Comparison of ENCODE assay signal across 23 mouse cellular contexts in the genomic region with DNA sequence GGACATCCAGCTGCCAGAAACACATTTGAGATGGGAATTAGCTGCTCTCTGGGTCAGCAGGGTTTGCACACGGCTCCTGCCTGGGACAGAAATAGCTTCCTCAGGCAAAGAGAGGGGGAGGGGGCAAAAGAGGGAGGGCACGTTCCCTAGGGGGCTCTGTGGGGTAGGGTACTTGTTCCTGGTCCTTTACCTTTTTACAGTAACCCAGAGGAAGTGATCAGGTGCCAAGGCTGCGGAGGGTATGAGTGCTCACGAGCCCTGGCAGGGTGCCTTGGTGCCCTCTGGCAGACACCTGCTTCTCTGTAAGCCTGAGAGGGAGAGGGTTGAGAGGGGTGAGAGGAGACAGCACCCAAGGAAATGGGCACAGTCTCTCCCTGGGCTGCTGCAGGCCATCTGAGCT. TPM values are rescaled to one million over a fixed set of nuclear protein-coding genes. Genes with fewer than 3 reads are reported as not detected.
A peak's percentile ranks its signal among the peaks of the same experiment; 100 is the strongest.
DNase-seq lines count a peak whose midpoint lies in the region; ATAC-seq and TF ChIP-seq lines count a peak whose summit lies in the region.
"Had no signal": no experiment of that assay in that cellular context is flagged by ENCODE, and none has a peak within 500 bp of the region (broad histone marks: within the 10 kb centered on the region; RNA-seq: fewer than 3 reads in every experiment).

No protein-coding gene starts in this region.

- DNase-seq in cerebellum, adult 2 months, result peak; percentile 36 to 41
- no peak for DNase-seq in cerebellum, adult 11 months
- DNase-seq in heart, adult 11 months, result peak; percentile 93
- DNase-seq in brain, embryonic 14.5 days (ENCODE audit: low read depth), result peak; percentile 8
- DNase-seq in heart, postnatal 10 days, result peak; percentile 50 to 62
- no peak for DNase-seq in urinary bladder, postnatal 14 days (ENCODE audit: low spot score)
- DNase-seq in spleen, adult 18-20 months, result no peak
- DNase-seq: adrenal gland, adult 2 months; kidney, adult 8-10 months; kidney, postnatal 25 days; lung, postnatal 14 days; right cerebral cortex, postnatal 25 days; thymus, postnatal 25 days had no signal

- H3K4me2 ChIP-seq in heart, embryonic 11.5 days, result no peak overlapping the region
- H3K4me2 ChIP-seq: limb, embryonic 13.5 days; liver, embryonic 15.5 days had no signal

- no peak overlapping the region for H3K9ac ChIP-seq in heart, embryonic 11.5 days (ENCODE audit: low read depth, low read length)
- H3K9ac ChIP-seq: limb, embryonic 13.5 days; liver, embryonic 15.5 days had no signal

- H3K9me3 ChIP-seq in heart, embryonic 11.5 days (replicated peaks; ENCODE audit: control insufficient read depth, low read length), result no peaks in the 10 kb centered on the region
- H3K9me3 ChIP-seq: forebrain, embryonic 10.5 days; limb, embryonic 13.5 days; liver, embryonic 15.5 days had no signal

- intact Hi-C loops in heart, postnatal 10 days (cut with DNase I), result no loop called here

- no peak for TF ChIP-seq POLR2A in cerebellum, adult 2 months (IDR thresholded peaks at IDR 0.05; ENCODE audit: borderline replicate concordance, insufficient read depth, low read length)
- TF ChIP-seq POLR2A in brain, embryonic 14.5 days (IDR thresholded peaks at IDR 0.05; ENCODE audit: borderline replicate concordance, extremely low read depth, insufficient read depth, insufficient read length, poor library complexity, severe bottlenecking), result no peak

- H3K36me3 ChIP-seq in heart, embryonic 11.5 days (ENCODE audit: control insufficient read depth, insufficient read depth, low read length), result no peaks in the 10 kb centered on the region
- H3K36me3 ChIP-seq: forebrain, embryonic 10.5 days; limb, embryonic 13.5 days; liver, embryonic 15.5 days had no signal

- H3K27ac ChIP-seq in cerebellum, adult 2 months (ENCODE audit: insufficient read depth, low read length), result no peak overlapping the region
- no peak overlapping the region for H3K27ac ChIP-seq in heart, embryonic 11.5 days (ENCODE audit: low read depth, low read length)
- H3K27ac ChIP-seq: forebrain, embryonic 10.5 days; limb, embryonic 13.5 days; liver, embryonic 15.5 days had no signal

- ATAC-seq in heart, embryonic 11.5 days (replicated peaks; ENCODE audit: insufficient number of reproducible peaks, low FRiP score, low TSS enrichment), result no peak
- ATAC-seq: midbrain, embryonic 16.5 days had no signal

- peaks cover 9% of the 10 kb centered on the region for H3K4me1 ChIP-seq in cerebellum, adult 2 months (ENCODE audit: control insufficient read depth, insufficient read depth, low read length)
- H3K4me1 ChIP-seq in heart, embryonic 11.5 days (ENCODE audit: control insufficient read depth, insufficient read depth, low read length), result peaks cover 22% of the 10 kb centered on the region

- WGBS in cerebellum, adult 2 months, result 5% methylated on average over 4 of the region's 4 CpGs
- WGBS in heart, embryonic 11.5 days (ENCODE audit: insufficient replicate concordance), result 48% methylated on average over 4 of the region's 4 CpGs

- no peaks in the 10 kb centered on the region for H3K27me3 ChIP-seq in cerebellum, adult 2 months (ENCODE audit: control insufficient read depth, insufficient read depth, low read length)
- no peaks in the 10 kb centered on the region for H3K27me3 ChIP-seq in heart, embryonic 11.5 days (ENCODE audit: control insufficient read depth, insufficient read depth, low read length)
- H3K27me3 ChIP-seq: limb, embryonic 13.5 days; liver, embryonic 15.5 days had no signal

- no peak overlapping the region for H3K4me3 ChIP-seq in cerebellum, adult 2 months (replicated peaks; ENCODE audit: insufficient read depth, low read depth, low read length)
- H3K4me3 ChIP-seq in heart, embryonic 11.5 days (ENCODE audit: low read depth, low read length), result no peak overlapping the region
- H3K4me3 ChIP-seq: forebrain, embryonic 10.5 days; limb, embryonic 13.5 days; liver, embryonic 15.5 days had no signal

- no peak for TF ChIP-seq CTCF in cerebellum, adult 2 months (IDR thresholded peaks at IDR 0.05; ENCODE audit: borderline replicate concordance, insufficient read depth, low read depth, low read length)
- TF ChIP-seq CTCF in brain, embryonic 14.5 days (IDR thresholded peaks at IDR 0.05; ENCODE audit: borderline replicate concordance, extremely low read depth, insufficient read depth, insufficient read length), result no peak

RNA-seq across cellular contexts. Expression of gene Cd79b, which starts 17.9 kb away (rescaled TPM):
- 0.38 and 0.70 TPM in 2 replicates for polyA plus RNA-seq in cerebellum, adult 2 months (2012; rRNA removed)
- 0.73 and 1.3 TPM in 2 replicates for polyA plus RNA-seq in heart, embryonic 11.5 days (2014; fragmentation: Nextera tagmentation; extraction: Ambion mirVana)
- polyA plus RNA-seq in brain, embryonic 14.5 days (2012; rRNA removed), result 0.48 and 0.62 TPM in 2 replicates
- 1 to 10 TPM; 2.3 to 3.1 TPM for total RNA-seq in heart, postnatal 10 days (2021)

RNA-seq across cellular contexts. Expression of gene Scn4a, which starts 20.6 kb away (rescaled TPM):
- 0.02 and 0.16 TPM in 2 replicates for polyA plus RNA-seq in cerebellum, adult 2 months (2012; rRNA removed)
- polyA plus RNA-seq in heart, embryonic 11.5 days (2014; fragmentation: Nextera tagmentation; extraction: Ambion mirVana), result 0.07 and 0.38 TPM in 2 replicates
- polyA plus RNA-seq in brain, embryonic 14.5 days (2012; rRNA removed), result 0.01 and 0.07 TPM in 2 replicates
- total RNA-seq in heart, postnatal 10 days (2021), result 1 to 10 TPM; 3.2 to 3.6 TPM
- polyA plus RNA-seq: forebrain, embryonic 10.5 days; midbrain, embryonic 16.5 days had no signal

RNA-seq across cellular contexts. Expression of gene Gh, which starts 30.8 kb away (rescaled TPM):
- polyA plus RNA-seq in cerebellum, adult 2 months (2012; rRNA removed), result not detected in 2 replicates
- polyA plus RNA-seq in heart, embryonic 11.5 days (2014; fragmentation: Nextera tagmentation; extraction: Ambion mirVana), result not detected in 2 replicates
- polyA plus RNA-seq in brain, embryonic 14.5 days (2012; rRNA removed), result not detected in 2 replicates
- total RNA-seq in heart, postnatal 10 days (2021), result not detected
- total RNA-seq: adrenal gland, adult 2 months; megakaryocyte-erythroid progenitor cell, adult 5-6 weeks had no signal
- polyA plus RNA-seq: adrenal gland, adult 2 months; embryonic facial prominence, embryonic 14.5 days; forebrain, embryonic 10.5 days; gonadal fat pad, adult 2 months; hindbrain, embryonic 11.5 days; limb, embryonic 13.5 days; liver, embryonic 15.5 days; testis, adult 2 months had no signal

RNA-seq across cellular contexts. Expression of gene Prr29, which starts 32.8 kb away (rescaled TPM):
- polyA plus RNA-seq in cerebellum, adult 2 months (2012; rRNA removed), result 0.87 and 0.89 TPM in 2 replicates
- 0.14 TPM in 1 of 2 replicates, not detected in the other for polyA plus RNA-seq in heart, embryonic 11.5 days (2014; fragmentation: Nextera tagmentation; extraction: Ambion mirVana)
- not detected in 2 replicates for polyA plus RNA-seq in brain, embryonic 14.5 days (2012; rRNA removed)
- total RNA-seq in heart, postnatal 10 days (2021), result under 1 TPM; 0.31 to 0.64 TPM
- total RNA-seq: adrenal gland, adult 2 months; megakaryocyte-erythroid progenitor cell, adult 5-6 weeks had no signal
- polyA plus RNA-seq: adrenal gland, adult 2 months; forebrain, embryonic 10.5 days; hindbrain, embryonic 11.5 days; liver, embryonic 15.5 days; midbrain, embryonic 16.5 days had no signal

RNA-seq across cellular contexts. Expression of gene Icam2, which starts 55.4 kb away (rescaled TPM):
- 6.8 and 7.0 TPM in 2 replicates for polyA plus RNA-seq in cerebellum, adult 2 months (2012; rRNA removed)
- 73.2 and 76.2 TPM in 2 replicates for polyA plus RNA-seq in heart, embryonic 11.5 days (2014; fragmentation: Nextera tagmentation; extraction: Ambion mirVana)
- polyA plus RNA-seq in brain, embryonic 14.5 days (2012; rRNA removed), result 11.5 and 11.9 TPM in 2 replicates
- total RNA-seq in heart, postnatal 10 days (2021), result 10 to 100 TPM; 57.1 to 67.0 TPM

Comparison
In these comparisons a context has a peak if more than half of its experiments do, and no peak if none do; other contexts are left out.
1. DNase-seq: peak in cerebellum, adult 2 months (2 of 2), heart, adult 11 months (single experiment), brain, embryonic 14.5 days (single experiment) and heart, postnatal 10 days (2 of 2); none in cerebellum, adult 11 months (single experiment), urinary bladder, postnatal 14 days (single experiment) and spleen, adult 18-20 months (0 of 2).